Mouse (Mus musculus): ENCODE measurements around the gene Adgrl2.

DNA sequence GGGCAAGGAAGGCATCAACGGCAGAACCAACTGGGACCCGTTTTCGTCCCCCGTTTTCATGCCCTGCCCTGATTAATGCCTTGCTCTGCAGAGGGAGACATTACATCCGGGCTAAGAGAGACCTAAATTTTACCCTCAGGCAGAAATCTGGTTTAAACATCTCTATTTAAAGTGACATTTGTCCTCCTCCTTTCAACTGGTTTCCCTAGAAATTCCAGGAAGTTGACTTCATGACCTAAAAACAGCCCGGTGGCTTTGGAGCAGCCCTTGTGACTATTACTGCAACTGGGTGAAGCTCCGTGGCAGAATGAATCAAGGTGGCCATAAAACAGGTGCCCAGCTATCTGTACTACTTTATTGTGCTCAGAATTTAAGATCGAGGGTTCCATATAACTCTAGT, 8.6 kb downstream of the Adgrl2 start:
- TF ChIP-seq POLR2A (IDR thresholded peaks at IDR 0.05; ENCODE audit: borderline replicate concordance, control insufficient read depth, low read depth, low read length) (no peak), CTCF (IDR thresholded peaks at IDR 0.05; ENCODE audit: control insufficient read depth, insufficient read depth, low read length) (no peak)

All from bone marrow, adult 2 months (tissue).